Mouse (Mus musculus): ENCODE results near the gene Fads6. TPM values are rescaled to one million over a fixed set of nuclear protein-coding genes. Genes with fewer than 3 reads are reported as not detected.

The Fads6 gene
- polyA plus RNA-seq, 1 experiment from 2014 or later: 0.46 TPM

DNA sequence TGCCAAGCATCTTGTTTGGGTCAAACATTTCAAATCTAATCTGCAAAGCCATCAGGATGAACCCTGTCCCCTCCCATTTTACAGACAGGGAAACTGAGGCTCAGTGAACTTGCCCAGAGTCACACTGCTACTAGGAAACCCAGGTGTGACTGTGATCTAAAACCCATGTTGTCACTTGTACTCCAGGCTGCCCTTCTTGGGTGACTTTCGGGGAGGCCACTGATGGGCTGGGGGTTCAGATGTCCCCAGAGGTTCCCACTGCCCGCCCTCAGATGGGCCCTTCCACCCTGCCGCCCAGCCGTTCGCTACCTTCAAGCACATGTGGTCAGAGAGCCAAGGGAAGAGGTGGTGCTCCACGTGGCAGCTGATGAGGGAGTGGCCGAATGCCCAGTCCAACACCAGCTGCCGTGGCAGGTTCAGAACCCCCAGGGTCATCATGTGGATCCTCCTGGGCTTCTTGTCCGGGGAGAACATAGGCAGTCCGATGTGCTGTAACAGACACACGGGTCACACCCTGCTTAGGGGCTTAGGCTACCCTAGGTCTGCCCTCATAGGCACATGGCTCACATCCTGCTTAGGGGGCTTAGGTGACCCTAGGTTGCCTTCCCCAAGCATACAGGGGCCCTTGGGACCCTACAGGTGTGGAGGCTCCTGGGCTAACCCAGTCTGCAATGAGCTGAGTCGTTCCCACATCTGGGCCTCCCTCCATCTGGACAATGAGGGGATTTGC is 13.4 kb downstream of the Fads6 start:
- Histone ChIP-seq H3K27me3 (replicated peaks) (no peaks in the 10 kb centered on the region), H3K9me3 (no peaks in the 10 kb centered on the region), H3K4me3 (no peak overlapping the region), H3K4me1 (0 out of 2 replicates have a peak, but pooled peaks cover 4% of the 10 kb centered on the region), H3K36me3 (no peaks in the 10 kb centered on the region), H3K4me2 (replicated peaks) (no peak overlapping the region), H3K9ac (no peak overlapping the region), H3K27ac (no peak overlapping the region)
- WGBS: 87% methylated on average over 12 of the region's 12 CpGs
- no peak for ATAC-seq (ENCODE audit: low FRiP score, low read depth)

GRCm38 (mm10) chr11:115283486-115283765 is 14.0 kb downstream of the Fads6 start:
- no peak for ATAC-seq (ENCODE audit: low FRiP score, low read depth)
- 76% methylated on average over 9 of the region's 9 CpGs for WGBS
- Histone ChIP-seq H3K9ac (no peak overlapping the region), H3K27me3 (replicated peaks) (no peaks in the 10 kb centered on the region), H3K4me2 (replicated peaks) (no peak overlapping the region), H3K4me3 (no peak overlapping the region), H3K9me3 (no peaks in the 10 kb centered on the region), H3K4me1 (0 out of 2 replicates have a peak, but pooled peaks cover 4% of the 10 kb centered on the region), H3K27ac (no peak overlapping the region), H3K36me3 (no peaks in the 10 kb centered on the region)

- H3K9me3 ChIP-seq: no peaks in the 10 kb centered on the region
- H3K4me3 ChIP-seq: no peak overlapping the region
- H3K36me3 ChIP-seq: no peaks in the 10 kb centered on the region
- no peaks in the 10 kb centered on the region for H3K27me3 ChIP-seq (replicated peaks)
- H3K4me2 ChIP-seq (replicated peaks): no peak overlapping the region
- no peak overlapping the region for H3K9ac ChIP-seq
- H3K27ac ChIP-seq: no peak overlapping the region
- 87% methylated on average over 8 of the region's 8 CpGs for WGBS
- peaks cover 6% of the 10 kb centered on the region for H3K4me1 ChIP-seq
- ATAC-seq (ENCODE audit: low FRiP score, low read depth): no peak
These were observed 14.6 kb downstream of the Fads6 start for GRCm38 (mm10) chr11:115282723-115283485.

DNA sequence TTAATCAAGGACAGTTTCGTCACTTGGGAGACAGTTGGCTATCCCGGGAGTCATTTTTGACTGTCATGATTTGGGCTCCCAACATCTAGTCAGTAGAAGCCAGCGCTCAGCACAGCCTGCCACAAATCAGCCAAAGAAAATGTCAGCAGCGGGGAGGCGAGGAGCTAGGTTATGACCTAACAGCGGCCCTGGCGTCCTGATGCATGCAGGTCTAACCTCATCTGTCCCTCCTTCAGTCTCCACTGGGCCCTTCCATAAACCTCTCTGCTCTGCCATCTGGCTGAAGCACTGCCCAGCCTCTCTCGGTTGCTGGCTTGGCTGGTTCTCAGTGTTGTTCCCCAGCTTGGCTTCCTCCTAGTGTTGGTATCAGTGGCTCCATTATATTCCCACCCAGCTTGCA is 15.2 kb downstream of the Fads6 start:
- no peaks in the 10 kb centered on the region for H3K36me3 ChIP-seq
- 75% methylated on average over 8 of the region's 8 CpGs for WGBS
- H3K4me2 ChIP-seq (replicated peaks): no peak overlapping the region
- no peak for ATAC-seq (ENCODE audit: low FRiP score, low read depth)
- H3K27me3 ChIP-seq (replicated peaks): no peaks in the 10 kb centered on the region
- no peak overlapping the region for H3K27ac ChIP-seq
- no peaks in the 10 kb centered on the region for H3K9me3 ChIP-seq
- H3K4me3 ChIP-seq: no peak overlapping the region
- H3K4me1 ChIP-seq: peaks cover 10% of the 10 kb centered on the region
- no peak overlapping the region for H3K9ac ChIP-seq

DNA sequence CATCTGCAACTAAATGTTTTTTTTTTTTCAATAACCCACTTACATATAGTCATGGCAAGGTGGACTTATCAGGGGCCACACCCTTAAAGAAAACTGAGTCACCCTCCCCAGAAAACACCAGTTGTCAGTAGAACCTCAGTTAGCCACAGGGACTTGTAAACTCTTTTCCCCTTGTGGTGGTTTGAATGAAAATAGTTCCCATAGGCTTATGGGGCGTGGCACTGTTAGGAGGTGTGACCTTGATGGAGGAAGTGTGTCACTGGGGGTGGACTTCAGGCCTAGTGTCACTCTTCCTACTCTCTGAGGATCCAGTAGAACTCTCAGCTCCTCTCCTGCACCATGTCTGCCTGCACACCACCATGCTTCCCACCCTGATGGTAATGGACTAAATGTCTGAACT is 17.7 kb downstream of the Fads6 start:
- WGBS: 62% methylated on average over 1 of the region's 1 CpGs
- Histone ChIP-seq H3K4me1 (peaks cover 22% of the 10 kb centered on the region), H3K27me3 (replicated peaks) (no peaks in the 10 kb centered on the region)

DNA sequence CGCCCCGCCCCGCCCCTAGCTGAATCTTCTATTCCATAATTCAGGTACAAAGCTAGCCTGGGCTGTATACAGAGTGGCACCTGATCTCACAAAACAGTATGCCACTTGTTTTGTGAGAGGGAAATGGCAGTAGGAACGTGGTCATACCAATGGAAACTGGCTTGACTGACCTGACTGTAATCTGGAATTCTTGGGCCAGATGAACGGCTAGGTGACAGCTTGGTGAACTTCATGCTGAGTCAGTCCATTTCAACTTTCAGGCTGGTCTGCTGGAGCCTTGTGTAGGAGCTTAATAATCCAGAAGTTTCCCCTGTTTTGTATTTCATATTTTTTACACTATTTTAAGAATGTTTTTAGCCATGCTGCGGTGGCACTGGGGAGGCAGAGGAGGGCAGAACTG is 19.3 kb downstream of the Fads6 start:
- no peak for ATAC-seq (ENCODE audit: low FRiP score, low read depth)
- H3K9ac ChIP-seq: no peak overlapping the region
- peaks cover 22% of the 10 kb centered on the region for H3K4me1 ChIP-seq
- H3K4me3 ChIP-seq: no peak overlapping the region
- H3K36me3 ChIP-seq: no peaks in the 10 kb centered on the region
- H3K27me3 ChIP-seq (replicated peaks): no peaks in the 10 kb centered on the region
- H3K9me3 ChIP-seq: no peaks in the 10 kb centered on the region
- H3K27ac ChIP-seq: no peak overlapping the region
- 79% methylated on average over 6 of the region's 6 CpGs for WGBS
- H3K4me2 ChIP-seq (replicated peaks): peak overlapping the region; percentile 70

More for the DNA sequence above, 17.7 kb downstream of the Fads6 start:
- no peak overlapping the region for H3K9ac ChIP-seq
- no peak overlapping the region for H3K27ac ChIP-seq
- no peak for ATAC-seq (ENCODE audit: low FRiP score, low read depth)
- no peaks in the 10 kb centered on the region for H3K36me3 ChIP-seq
- H3K9me3 ChIP-seq: no peaks in the 10 kb centered on the region
- H3K4me2 ChIP-seq (replicated peaks): no peak overlapping the region
- no peak overlapping the region for H3K4me3 ChIP-seq

- WGBS: 24% methylated on average over 7 of the region's 7 CpGs
- peak overlapping the region; percentile 55 for H3K4me3 ChIP-seq
- H3K27ac ChIP-seq: no peak overlapping the region
These were observed 19.9 kb downstream of the Fads6 start for GRCm38 (mm10) chr11:115277604-115277975.

DNA sequence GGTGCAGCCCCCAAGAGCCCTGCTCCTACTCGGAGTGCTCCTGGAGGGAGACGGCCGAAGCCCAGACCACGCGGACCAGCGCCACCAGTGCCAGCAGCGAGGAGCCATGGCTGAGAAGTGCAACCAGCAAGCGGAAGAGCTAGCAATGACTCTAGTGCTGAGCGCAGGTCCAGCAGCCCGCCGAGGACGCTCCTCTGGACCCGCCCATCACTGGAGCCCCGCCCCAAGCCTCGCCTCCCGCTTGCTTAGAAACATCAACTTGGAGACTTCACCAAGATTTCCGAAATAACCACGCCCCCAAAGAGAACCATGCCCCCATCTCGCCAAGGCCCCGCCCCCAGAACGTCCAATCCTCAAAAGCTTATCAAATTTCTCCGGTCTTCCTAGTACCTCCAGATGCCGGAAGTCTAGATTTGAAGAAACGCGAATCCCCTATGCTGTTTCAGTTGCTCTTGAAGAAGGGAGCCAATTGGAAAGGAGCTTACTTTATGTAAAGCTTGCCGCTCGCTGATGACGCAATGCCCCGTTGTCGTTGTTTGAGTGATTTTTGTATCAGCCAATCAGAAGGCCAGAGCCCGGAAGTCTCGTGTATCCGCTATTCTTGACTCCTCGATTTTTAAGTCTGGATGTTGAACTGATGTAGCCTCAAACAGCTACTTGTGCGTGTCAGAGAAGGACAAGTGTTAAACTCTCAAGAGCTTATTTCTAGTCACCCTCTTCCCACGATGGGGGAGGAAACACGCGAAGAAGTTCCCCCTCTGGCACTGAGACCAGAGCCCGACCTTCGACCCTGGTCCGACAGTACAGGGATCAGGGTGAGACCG is 20.5 kb downstream of the Fads6 start, which contains the start of gene Fdxr:
TSS of gene Fdxr (minus strand) at position 271 of the 824 bp plus-strand sequence.
- Histone ChIP-seq H3K27me3 (replicated peaks) (no peaks in the 10 kb centered on the region), H3K36me3 (peaks cover under 1% of the 10 kb centered on the region; the same call in 1 of the 2 replicates), H3K4me3 (peak within 1 kb of the TSS; percentile 62), H3K9me3 (no peaks in the 10 kb centered on the region), H3K4me1 (peaks cover 22% of the 10 kb centered on the region), H3K9ac (peak within 1 kb of the TSS; percentile 80), H3K4me2 (replicated peaks) (peak within 1 kb of the TSS; percentile 85), H3K27ac (peak within 1 kb of the TSS; percentile 60; the same call in 1 of the 2 replicates)
- WGBS: under 1% methylated on average over 42 of the region's 42 CpGs
- peak; percentile 96 for ATAC-seq (ENCODE audit: low FRiP score, low read depth)

More at GRCm38 (mm10) chr11:115277604-115277975, 19.9 kb downstream of the Fads6 start:
- H3K9me3 ChIP-seq: no peaks in the 10 kb centered on the region
- H3K36me3 ChIP-seq: no peaks in the 10 kb centered on the region
- H3K27me3 ChIP-seq (replicated peaks): no peaks in the 10 kb centered on the region
- ATAC-seq (ENCODE audit: low FRiP score, low read depth): no peak
- H3K4me1 ChIP-seq: peaks cover 22% of the 10 kb centered on the region
- peak overlapping the region; percentile 70 for H3K4me2 ChIP-seq (replicated peaks)
- peak overlapping the region; percentile 45 for H3K9ac ChIP-seq

- Histone ChIP-seq H3K4me1 (peaks cover 22% of the 10 kb centered on the region), H3K9ac (peak overlapping the region; percentile 80), H3K36me3 (peaks cover 4% of the 10 kb centered on the region; the same call in 1 of the 2 replicates), H3K27ac (0 out of 2 replicates have a peak overlapping the region, but pooled peaks have one; percentile 60), H3K4me3 (peak overlapping the region; percentile 62), H3K4me2 (replicated peaks) (peak overlapping the region; percentile 85), H3K27me3 (replicated peaks) (no peaks in the 10 kb centered on the region), H3K9me3 (no peaks in the 10 kb centered on the region)
- 58% methylated on average over 3 of the region's 3 CpGs for WGBS
- no peak for ATAC-seq (ENCODE audit: low FRiP score, low read depth)
These were observed 21.5 kb downstream of the Fads6 start for GRCm38 (mm10) chr11:115275954-115276353.

GRCm38 (mm10) chr11:115275509-115275908 is 22.0 kb downstream of the Fads6 start:
- Histone ChIP-seq H3K36me3 (peaks cover 4% of the 10 kb centered on the region; the same call in 1 of the 2 replicates), H3K27me3 (replicated peaks) (no peaks in the 10 kb centered on the region), H3K27ac (no peak overlapping the region), H3K9ac (no peak overlapping the region), H3K4me2 (replicated peaks) (peak overlapping the region; percentile 85), H3K9me3 (no peaks in the 10 kb centered on the region), H3K4me3 (no peak overlapping the region), H3K4me1 (peaks cover 22% of the 10 kb centered on the region)
- 88% methylated on average over 6 of the region's 6 CpGs for WGBS
- ATAC-seq (ENCODE audit: low FRiP score, low read depth): no peak

DNA sequence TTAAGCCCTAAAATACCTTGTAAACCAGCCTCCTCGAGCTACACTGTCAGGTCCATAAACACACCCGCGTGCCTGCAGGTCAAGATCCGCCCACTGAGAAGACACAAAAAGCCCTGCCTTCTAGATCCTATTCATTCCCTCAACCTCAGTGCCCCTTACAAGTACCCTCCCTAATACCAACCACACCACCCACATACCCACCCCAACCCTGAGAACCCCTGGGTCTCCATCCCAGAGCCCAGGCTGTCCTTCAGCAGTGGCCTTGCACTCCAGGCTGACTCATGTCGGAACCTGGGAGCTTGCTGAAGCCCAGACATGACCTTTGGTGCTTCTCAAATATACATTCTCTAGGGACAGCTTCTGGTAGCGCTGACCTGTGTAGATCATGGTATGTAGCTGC is 22.7 kb downstream of the Fads6 start:
- no peak for ATAC-seq (ENCODE audit: low FRiP score, low read depth)
- Histone ChIP-seq H3K9me3 (no peaks in the 10 kb centered on the region), H3K4me3 (no peak overlapping the region), H3K27me3 (replicated peaks) (no peaks in the 10 kb centered on the region), H3K36me3 (peaks cover 4% of the 10 kb centered on the region; the same call in 1 of the 2 replicates), H3K27ac (no peak overlapping the region), H3K4me1 (peaks cover 22% of the 10 kb centered on the region), H3K9ac (no peak overlapping the region), H3K4me2 (replicated peaks) (peak overlapping the region; percentile 12; the same call in 1 of the 2 replicates)
- 81% methylated on average over 6 of the region's 6 CpGs for WGBS

DNA sequence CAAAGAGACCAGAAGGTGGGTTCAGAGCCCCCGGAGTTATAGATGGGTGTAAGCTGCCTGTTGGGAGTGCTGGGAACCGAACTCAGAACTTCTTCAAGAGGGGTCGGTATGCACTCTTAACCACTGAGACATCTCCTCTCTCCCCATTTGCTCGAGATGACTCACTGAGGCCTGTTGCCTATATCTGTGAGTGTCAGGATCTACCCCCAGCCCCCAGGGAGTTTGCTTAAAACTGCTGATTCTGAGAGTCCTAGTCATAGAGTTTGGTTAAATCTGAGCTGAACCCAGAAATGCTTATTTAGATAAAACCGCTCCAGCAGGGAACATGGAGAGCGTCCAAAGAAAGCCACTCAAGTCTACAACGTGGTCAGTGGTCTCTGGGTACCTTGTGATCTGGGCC is 23.3 kb downstream of the Fads6 start:
- H3K27ac ChIP-seq: no peak overlapping the region
- no peak overlapping the region for H3K9ac ChIP-seq
- H3K9me3 ChIP-seq: no peaks in the 10 kb centered on the region
- no peak overlapping the region for H3K4me3 ChIP-seq
- peaks cover 9% of the 10 kb centered on the region; the same call in 1 of the 2 replicates for H3K36me3 ChIP-seq
- ATAC-seq (ENCODE audit: low FRiP score, low read depth): no peak
- H3K4me1 ChIP-seq: peaks cover 22% of the 10 kb centered on the region
- H3K27me3 ChIP-seq (replicated peaks): peaks cover 4% of the 10 kb centered on the region
- no peak overlapping the region for H3K4me2 ChIP-seq (replicated peaks)
- 86% methylated on average over 7 of the region's 7 CpGs for WGBS
